Mouse (Mus musculus) adrenal gland, postnatal 10 days (tissue): ENCODE measurements around the gene Ip6k3. TPM values are rescaled to one million over a fixed set of nuclear protein-coding genes. Genes with fewer than 3 reads are reported as not detected.

Experiments
- DNase-seq: peaks from one replicate; pipeline ENCODE4 v3.0.0; 2021; ENCODE audit warnings: mixed read lengths
- total RNA-seq, 2 experiments: library from RNA; stranded (reverse); gene quantifications; 2 replicates each; pipeline ENCODE4 v1.2.3; 2021

The Ip6k3 gene
- total RNA-seq, 2 experiments from 2014 or later: 2.3 to 6.1 TPM

- no peak for DNase-seq
Observed at GRCm38 (mm10) chr17:27152976-27153723, 14.4 kb downstream of the Ip6k3 start.

- DNase-seq: no peak
Observed at GRCm38 (mm10) chr17:27151411-27151810, 16.2 kb downstream of the Ip6k3 start.

GRCm38 (mm10) chr17:27150871-27151270 lies 16.7 kb downstream of the Ip6k3 start:
- peak; percentile 61 for DNase-seq

GRCm38 (mm10) chr17:27146323-27146923 lies 21.2 kb downstream of the Ip6k3 start:
- no peak for DNase-seq

- no peak for DNase-seq
Observed at GRCm38 (mm10) chr17:27144152-27144551, 23.4 kb downstream of the Ip6k3 start.

- DNase-seq: peak; percentile 51
Observed at GRCm38 (mm10) chr17:27141971-27142450, 25.6 kb downstream of the Ip6k3 start.

- DNase-seq: no peak
Observed at GRCm38 (mm10) chr17:27140262-27140661, 27.3 kb downstream of the Ip6k3 start.

GRCm38 (mm10) chr17:27139304-27139703 lies 28.3 kb downstream of the Ip6k3 start:
- DNase-seq: no peak

- DNase-seq: no peak
Observed at GRCm38 (mm10) chr17:27138396-27138795, 29.2 kb downstream of the Ip6k3 start.

- DNase-seq: no peak
Observed at GRCm38 (mm10) chr17:27134715-27135114, 32.9 kb downstream of the Ip6k3 start.

GRCm38 (mm10) chr17:27134187-27134586 lies 33.4 kb downstream of the Ip6k3 start:
- DNase-seq: no peak

GRCm38 (mm10) chr17:27133551-27134141 lies 33.9 kb downstream of the Ip6k3 start, which contains the start of gene Uqcc2:
Gene Uqcc2, minus strand, starts transcription at chr17:27133916.
- peak; percentile 99 for DNase-seq

GRCm38 (mm10) chr17:27132238-27132637 lies 35.4 kb downstream of the Ip6k3 start:
- DNase-seq: no peak

GRCm38 (mm10) chr17:27131240-27131665 lies 36.3 kb downstream of the Ip6k3 start:
- peak; percentile 52 for DNase-seq

- no peak for DNase-seq
Observed at GRCm38 (mm10) chr17:27130246-27130645, 37.3 kb downstream of the Ip6k3 start.

GRCm38 (mm10) chr17:27129819-27130218 lies 37.8 kb downstream of the Ip6k3 start:
- DNase-seq: no peak

- no peak for DNase-seq
Observed at GRCm38 (mm10) chr17:27129291-27129690, 38.3 kb downstream of the Ip6k3 start.

GRCm38 (mm10) chr17:27128189-27128588 lies 39.4 kb downstream of the Ip6k3 start:
- no peak for DNase-seq

- DNase-seq: no peak
Observed at GRCm38 (mm10) chr17:27126974-27127373, 40.6 kb downstream of the Ip6k3 start.

- no peak for DNase-seq
Observed at GRCm38 (mm10) chr17:27125669-27126202, 41.9 kb downstream of the Ip6k3 start.

GRCm38 (mm10) chr17:27125185-27125584 lies 42.4 kb downstream of the Ip6k3 start:
- DNase-seq: peak; percentile 89

- DNase-seq: no peak
Observed at GRCm38 (mm10) chr17:27123813-27124375, 43.7 kb downstream of the Ip6k3 start.

GRCm38 (mm10) chr17:27123103-27123502 lies 44.5 kb downstream of the Ip6k3 start:
- DNase-seq: no peak
